23 mouse cellular contexts compared by ENCODE assay signal in genomic region chr2:77042912-77043311, GRCm38 (mm10).
A peak's percentile ranks its signal among the peaks of the same experiment; 100 is the strongest.
DNase-seq lines count a peak whose midpoint lies in the region; ATAC-seq and TF ChIP-seq lines count a peak whose summit lies in the region.
"Had no signal": no experiment of that assay in that cellular context is flagged by ENCODE, and none has a peak within 500 bp of the region (broad histone marks: within the 10 kb centered on the region; RNA-seq: fewer than 3 reads in every experiment).

No protein-coding gene starts in this region.

- no peak for DNase-seq in forebrain, postnatal 0 days
- DNase-seq in heart, adult 2 months = peak in 1 of 2 experiments; percentile 27
- DNase-seq in heart, adult 8-10 months (ENCODE audit: low spot score) = no peak
- no peak for DNase-seq in layer of hippocampus, adult 9-11 months
- no peak for DNase-seq in cerebellum, postnatal 10 days
- DNase-seq: adrenal gland, postnatal 10 days; cerebellum, adult 9-11 months; layer of hippocampus, postnatal 36 days; liver, postnatal 0 days; lung, postnatal 14 days; midbrain, embryonic 14.5 days; thymus, postnatal 36 days had no signal

- intact Hi-C loops in heart, adult 2 months (cut with DNase I) = no loop called here

- no peak overlapping the region for H3K27ac ChIP-seq in forebrain, postnatal 0 days (ENCODE audit: low read depth, low read length)
- no peak overlapping the region for H3K27ac ChIP-seq in forebrain, embryonic 13.5 days
- H3K27ac ChIP-seq in heart, adult 2 months = peak overlapping the region; percentile 71
- peak overlapping the region; percentile 90 for H3K27ac ChIP-seq in heart, embryonic 16.5 days (ENCODE audit: low read length)
- H3K27ac ChIP-seq in hindbrain, embryonic 16.5 days (ENCODE audit: low read depth, low read length) = no peak overlapping the region
- H3K27ac ChIP-seq: embryonic facial prominence, embryonic 13.5 days; forebrain, embryonic 10.5 days; hindbrain, embryonic 15.5 days; kidney, embryonic 15.5 days had no signal

- H3K79me2 ChIP-seq in heart, adult 2 months (replicated peaks; ENCODE audit: control insufficient read depth, insufficient read depth, low read length) = 0 out of 2 replicates have a peak, but pooled peaks cover 1% of the 10 kb centered on the region

- H3K9me3 ChIP-seq in forebrain, postnatal 0 days (ENCODE audit: low read length) = no peaks in the 10 kb centered on the region
- no peaks in the 10 kb centered on the region for H3K9me3 ChIP-seq in forebrain, embryonic 13.5 days (replicated peaks)
- H3K9me3 ChIP-seq in heart, embryonic 16.5 days (replicated peaks; ENCODE audit: control insufficient read depth, low read length) = no peaks in the 10 kb centered on the region
- H3K9me3 ChIP-seq in hindbrain, embryonic 16.5 days (ENCODE audit: control insufficient read depth, low read length) = no peaks in the 10 kb centered on the region
- H3K9me3 ChIP-seq: embryonic facial prominence, embryonic 13.5 days; forebrain, embryonic 10.5 days; hindbrain, embryonic 15.5 days; kidney, embryonic 15.5 days had no signal

- H3K9ac ChIP-seq in forebrain, postnatal 0 days = no peak overlapping the region
- H3K9ac ChIP-seq in forebrain, embryonic 13.5 days = no peak overlapping the region
- H3K9ac ChIP-seq in heart, adult 2 months (ENCODE audit: low read depth, low read length) = no peak overlapping the region
- 0 out of 2 replicates have a peak overlapping the region, but pooled peaks have one; percentile 42 for H3K9ac ChIP-seq in heart, embryonic 16.5 days (ENCODE audit: low read length)
- H3K9ac ChIP-seq in hindbrain, embryonic 16.5 days (ENCODE audit: low read depth, low read length) = no peak overlapping the region
- H3K9ac ChIP-seq: embryonic facial prominence, embryonic 13.5 days; hindbrain, embryonic 15.5 days; kidney, embryonic 15.5 days; liver, postnatal 0 days had no signal

- TF ChIP-seq POLR2A in heart, adult 2 months (IDR thresholded peaks at IDR 0.05; ENCODE audit: insufficient read depth, low read depth, low read length) = 0 out of 2 replicates have a peak, but pooled peaks have one; percentile 20

- TF ChIP-seq CTCF in forebrain, postnatal 0 days (IDR thresholded peaks at IDR 0.05; ENCODE audit: low read depth) = no peak
- TF ChIP-seq CTCF in heart, adult 2 months (IDR thresholded peaks at IDR 0.05) = no peak

- 0 out of 2 replicates have a peak, but pooled peaks have one; percentile 14 for ATAC-seq in forebrain, postnatal 0 days
- ATAC-seq in forebrain, embryonic 13.5 days = no peak
- ATAC-seq in heart, embryonic 16.5 days (replicated peaks; ENCODE audit: extremely low read depth, insufficient read depth, low FRiP score) = peak; percentile 96
- no peak for ATAC-seq in hindbrain, embryonic 16.5 days
- ATAC-seq: CD4-positive, CD25-positive, alpha-beta regulatory T cell, adult 4 months; intestine, postnatal 0 days; liver, postnatal 0 days; Patski had no signal

- no peak overlapping the region for H3K4me2 ChIP-seq in forebrain, postnatal 0 days (ENCODE audit: low read depth)
- H3K4me2 ChIP-seq in forebrain, embryonic 13.5 days = no peak overlapping the region
- H3K4me2 ChIP-seq in heart, embryonic 16.5 days (ENCODE audit: low read depth, low read length) = 0 out of 2 replicates have a peak overlapping the region, but pooled peaks have one; percentile 40
- H3K4me2 ChIP-seq in hindbrain, embryonic 16.5 days (ENCODE audit: low read length) = no peak overlapping the region
- H3K4me2 ChIP-seq: embryonic facial prominence, embryonic 13.5 days; hindbrain, embryonic 15.5 days; kidney, embryonic 15.5 days had no signal

- H3K4me1 ChIP-seq in forebrain, postnatal 0 days (ENCODE audit: insufficient read depth) = no peaks in the 10 kb centered on the region
- H3K4me1 ChIP-seq in forebrain, embryonic 13.5 days = no peaks in the 10 kb centered on the region
- H3K4me1 ChIP-seq in heart, adult 2 months (ENCODE audit: control insufficient read depth, insufficient read depth, low read length) = peaks cover 2% of the 10 kb centered on the region; the same call in 1 of the 2 replicates
- peaks cover 12% of the 10 kb centered on the region for H3K4me1 ChIP-seq in heart, embryonic 16.5 days (ENCODE audit: control insufficient read depth, insufficient read depth, low read length)
- H3K4me1 ChIP-seq in hindbrain, embryonic 16.5 days (ENCODE audit: control insufficient read depth, insufficient read depth, low read depth, low read length) = no peaks in the 10 kb centered on the region
- H3K4me1 ChIP-seq: forebrain, embryonic 10.5 days; hindbrain, embryonic 15.5 days; kidney, embryonic 15.5 days; megakaryocyte, embryonic 14.5 days had no signal

- H3K36me3 ChIP-seq in forebrain, postnatal 0 days (ENCODE audit: insufficient read depth) = no peaks in the 10 kb centered on the region
- no peaks in the 10 kb centered on the region for H3K36me3 ChIP-seq in forebrain, embryonic 13.5 days (ENCODE audit: poor library complexity, severe bottlenecking)
- H3K36me3 ChIP-seq in heart, adult 2 months (ENCODE audit: control insufficient read depth, insufficient read depth, low read length) = peaks cover 20% of the 10 kb centered on the region
- H3K36me3 ChIP-seq in heart, embryonic 16.5 days (ENCODE audit: control insufficient read depth, insufficient read depth) = peaks cover 34% of the 10 kb centered on the region
- H3K36me3 ChIP-seq in hindbrain, embryonic 16.5 days (ENCODE audit: control insufficient read depth, insufficient read depth, low read length) = no peaks in the 10 kb centered on the region
- H3K36me3 ChIP-seq: embryonic facial prominence, embryonic 13.5 days; forebrain, embryonic 10.5 days; hindbrain, embryonic 15.5 days; kidney, embryonic 15.5 days had no signal

- WGBS in forebrain, postnatal 0 days = 68% methylated on average over 3 of the region's 3 CpGs
- 81% methylated on average over 3 of the region's 3 CpGs for WGBS in forebrain, embryonic 13.5 days
- WGBS in heart, adult 2 months = 42% methylated on average over 3 of the region's 3 CpGs
- WGBS in heart, embryonic 16.5 days = 36% methylated on average over 3 of the region's 3 CpGs
- WGBS in hindbrain, embryonic 16.5 days = 75% methylated on average over 3 of the region's 3 CpGs

- TF ChIP-seq EP300 in heart, adult 2 months (IDR thresholded peaks at IDR 0.05; ENCODE audit: insufficient read depth, low read depth, low read length) = 0 out of 2 replicates have a peak, but pooled peaks have one; percentile 63

- no peaks in the 10 kb centered on the region for H3K27me3 ChIP-seq in forebrain, postnatal 0 days (ENCODE audit: insufficient read depth, low read length)
- H3K27me3 ChIP-seq in forebrain, embryonic 13.5 days = no peaks in the 10 kb centered on the region
- H3K27me3 ChIP-seq in heart, adult 2 months (ENCODE audit: control insufficient read depth, insufficient read depth, low read length) = no peaks in the 10 kb centered on the region
- H3K27me3 ChIP-seq in heart, embryonic 16.5 days (ENCODE audit: control insufficient read depth, insufficient read depth, low read length) = no peaks in the 10 kb centered on the region
- no peaks in the 10 kb centered on the region for H3K27me3 ChIP-seq in hindbrain, embryonic 16.5 days (replicated peaks; ENCODE audit: control insufficient read depth, insufficient read depth, low read length)
- H3K27me3 ChIP-seq: embryonic facial prominence, embryonic 13.5 days; hindbrain, embryonic 15.5 days; kidney, embryonic 15.5 days; megakaryocyte, embryonic 14.5 days had no signal

- no peak overlapping the region for H3K4me3 ChIP-seq in forebrain, postnatal 0 days (ENCODE audit: low read depth, low read length)
- no peak overlapping the region for H3K4me3 ChIP-seq in forebrain, embryonic 13.5 days
- H3K4me3 ChIP-seq in heart, adult 2 months = no peak overlapping the region
- H3K4me3 ChIP-seq in heart, embryonic 16.5 days (ENCODE audit: low read length) = no peak overlapping the region
- no peak overlapping the region for H3K4me3 ChIP-seq in hindbrain, embryonic 16.5 days (ENCODE audit: low read length)
- H3K4me3 ChIP-seq: embryonic facial prominence, embryonic 13.5 days; forebrain, embryonic 10.5 days; hindbrain, embryonic 15.5 days; kidney, embryonic 15.5 days; megakaryocyte, embryonic 14.5 days had no signal

Comparison
In these comparisons a context has a peak if more than half of its experiments do, and no peak if none do; other contexts are left out.
1. ATAC-seq: peak in forebrain, postnatal 0 days (single experiment) and heart, embryonic 16.5 days (single experiment); none in forebrain, embryonic 13.5 days (single experiment) and hindbrain, embryonic 16.5 days (single experiment).
2. H3K27ac ChIP-seq: peak in heart, adult 2 months (single experiment) and heart, embryonic 16.5 days (single experiment); none in forebrain, postnatal 0 days (single experiment), forebrain, embryonic 13.5 days (single experiment) and hindbrain, embryonic 16.5 days (single experiment).